Mouse (Mus musculus) right cerebral cortex, postnatal 25 days (tissue): ENCODE measurements at regions not wholly inside any gene's neighbourhood (a gene's known extent, or its start where the extent isn't known, plus 50 kb on each side); places are given as distances from the start of the nearest gene placed in this dataset.

Experiments used
- DNase-seq: peaks from one replicate; pipeline ENCODE4 v3.0.0; 2022

GRCm38 (mm10) chr3:52800673-52801072, 216.4 kb downstream of the Cog6 start:
- DNase-seq: no peak

- DNase-seq: no peak
Observed at GRCm38 (mm10) chr3:52797801-52798200, 219.2 kb downstream of the Cog6 start.

- DNase-seq: no peak
Observed at GRCm38 (mm10) chr3:52797164-52797563, 219.9 kb downstream of the Cog6 start.

GRCm38 (mm10) chr3:52794218-52794617, 222.8 kb downstream of the Cog6 start:
- no peak for DNase-seq

- DNase-seq: no peak
Observed at GRCm38 (mm10) chr3:52792801-52793200, 224.2 kb downstream of the Cog6 start.

GRCm38 (mm10) chr3:52792121-52792520, 224.9 kb downstream of the Cog6 start:
- no peak for DNase-seq

GRCm38 (mm10) chr3:52790942-52791341, 226.1 kb downstream of the Cog6 start:
- no peak for DNase-seq

- DNase-seq: no peak
Observed at GRCm38 (mm10) chr3:52787964-52788760, 228.9 kb downstream of the Cog6 start.

GRCm38 (mm10) chr3:52785595-52785994, 231.4 kb downstream of the Cog6 start:
- no peak for DNase-seq

GRCm38 (mm10) chr3:52784476-52784875, 232.6 kb downstream of the Cog6 start:
- no peak for DNase-seq

- no peak for DNase-seq
Observed at GRCm38 (mm10) chr3:52782576-52782975, 234.5 kb downstream of the Cog6 start.

- DNase-seq: no peak
Observed at GRCm38 (mm10) chr3:52781521-52781920, 235.5 kb downstream of the Cog6 start.

- DNase-seq: no peak
Observed at GRCm38 (mm10) chr3:52780356-52780755, 236.7 kb downstream of the Cog6 start.

- DNase-seq: no peak
Observed at GRCm38 (mm10) chr3:52775875-52776274, 241.2 kb downstream of the Cog6 start.

- no peak for DNase-seq
Observed at GRCm38 (mm10) chr3:52775156-52775555, 241.9 kb downstream of the Cog6 start.

GRCm38 (mm10) chr3:52774734-52775133, 242.3 kb downstream of the Cog6 start:
- no peak for DNase-seq

- DNase-seq: no peak
Observed at GRCm38 (mm10) chr3:52767276-52767675, 249.8 kb downstream of the Cog6 start.

- DNase-seq: no peak
Observed at GRCm38 (mm10) chr3:52766841-52767240, 250.2 kb downstream of the Cog6 start.

- DNase-seq: no peak
Observed at GRCm38 (mm10) chr3:52764166-52764565, 252.9 kb downstream of the Cog6 start.

- no peak for DNase-seq
Observed at GRCm38 (mm10) chr3:52763660-52764059, 253.4 kb downstream of the Cog6 start.

GRCm38 (mm10) chr3:52762549-52762948, 254.5 kb downstream of the Cog6 start:
- DNase-seq: no peak

GRCm38 (mm10) chr3:52759846-52760245, 257.2 kb downstream of the Cog6 start:
- DNase-seq: no peak

GRCm38 (mm10) chr3:52758561-52758960, 258.5 kb downstream of the Cog6 start:
- no peak for DNase-seq

GRCm38 (mm10) chr3:52756816-52757215, 260.2 kb downstream of the Cog6 start:
- no peak for DNase-seq

GRCm38 (mm10) chr3:52756006-52756405, 261.0 kb downstream of the Cog6 start:
- no peak for DNase-seq
